Mouse (Mus musculus) liver, embryonic 14.5 days (tissue): ENCODE measurements around the gene Dagla. TPM values are rescaled to one million over a fixed set of nuclear protein-coding genes. Genes with fewer than 3 reads are reported as not detected.

Experiments used
- ATAC-seq: fragments of 200-750 bp; cut with Nextera tagmentation; 2 replicates; pipeline ENCODE4 v1.8.0; 2017; ENCODE audit warnings: moderate number of reproducible peaks, mild to moderate bottlenecking, moderate library complexity; ENCODE audit not compliant: insufficient read depth
- DNase-seq, 3 experiments: peaks; one replicate each; pipeline ENCODE4 v3.0.0-alpha.2; 2012 to 2013; ENCODE audit warnings: low read depth in 3 of 3, low spot score in 3 of 3
- H3K27ac ChIP-seq: fragments of 300-500 bp; sonication (generic); 2 replicates; pipeline ENCODE4 v1.5.1; 2014; ENCODE audit warnings: moderate library complexity, mild to moderate bottlenecking, control low read depth, inconsistent platforms
- H3K27me3 ChIP-seq: fragments of 300-500 bp; sonication (generic); 2 replicates; pipeline ENCODE4 v1.6.1; 2014; ENCODE audit warnings: mild to moderate bottlenecking, low read length, moderate library complexity; ENCODE audit not compliant: control insufficient read depth, insufficient read depth
- H3K36me3 ChIP-seq: fragments of 300-500 bp; sonication (generic); replicated peaks from 2 replicates; pipeline ENCODE4 v1.6.1; 2014; ENCODE audit warnings: low read depth; ENCODE audit not compliant: control insufficient read depth, insufficient read depth
- H3K4me1 ChIP-seq, 2 experiments: fragments of 200-500 bp in 1 of 2; fragments of 300-500 bp in 1 of 2; sonication (generic) in 1 of 2; replicated peaks; 2 replicates each; pipeline ENCODE4 v1.6.1; 2012 to 2014; ENCODE audit warnings: antibody characterized with exemption in 1 of 2, inconsistent platforms in 1 of 2, low read length in 1 of 2; ENCODE audit not compliant: control insufficient read depth in 2 of 2, insufficient read depth in 2 of 2
- H3K4me2 ChIP-seq: fragments of 300-500 bp; sonication (generic); 2 replicates; pipeline ENCODE4 v1.6.1; 2014; ENCODE audit warnings: low read depth, mild to moderate bottlenecking, control low read depth, moderate library complexity
- H3K4me3 ChIP-seq, 2 experiments: fragments of 200-500 bp in 1 of 2; fragments of 300-500 bp in 1 of 2; sonication (generic) in 1 of 2; 2 replicates each; pipeline ENCODE4 v1.5.1; 2012 to 2014; ENCODE audit warnings: low read depth in 2 of 2, low read length in 2 of 2, mild to moderate bottlenecking in 2 of 2, control low read depth in 1 of 2, inconsistent platforms in 1 of 2, moderate library complexity in 1 of 2; ENCODE audit not compliant: insufficient read depth in 1 of 2
- H3K9ac ChIP-seq: fragments of 300-500 bp; sonication (generic); replicated peaks from 2 replicates; pipeline ENCODE4 v1.6.1; 2014; ENCODE audit warnings: mild to moderate bottlenecking, control low read depth, moderate library complexity
- H3K9me3 ChIP-seq: fragments of 300-500 bp; sonication (generic); 2 replicates; pipeline ENCODE4 v1.6.1; 2016; ENCODE audit warnings: low read length, mixed read lengths; ENCODE audit not compliant: control insufficient read depth
- CTCF ChIP-seq: IDR thresholded peaks from 2 replicates; pipeline ENCODE4 v1.5.1; 2016; ENCODE audit warnings: antibody characterized with exemption, low read depth, control low read depth
- EP300 ChIP-seq: IDR thresholded peaks from 2 replicates; pipeline ENCODE4 v1.6.1; 2016; ENCODE audit warnings: antibody characterized with exemption, low read depth
- WGBS: fragments of 180-500 bp; shearing (Covaris S2); extraction: QIAGEN DNeasy Blood & Tissue Kit; methylation state at CpG from one replicate; pipeline ENCODE4 v1.1.7; 2014; ENCODE audit not compliant: insufficient replicate concordance; 5-methylcytosine and 5-hydroxymethylcytosine counted together
- polyA plus RNA-seq, 2 experiments: library from polyadenylated mRNA; depleted of rRNA in 1 of 2; stranded (reverse) in 1 of 2; unstranded in 1 of 2; fragments of >200 nt; fragmentation: Nextera tagmentation in 1 of 2; extraction: Ambion mirVana in 1 of 2; gene quantifications; 2 replicates each; pipeline versions ENCODE4 v1.2.1 to v1.2.3; 2012 to 2014

Dagla gene
- polyA plus RNA-seq, 2 experiments = 0.09 to 0.30 TPM

- no peaks in the 10 kb centered on the region for H3K9me3 ChIP-seq
- no peaks in the 10 kb centered on the region for H3K36me3 ChIP-seq
- H3K4me1 ChIP-seq = peaks cover 0 to 21% of the 10 kb centered on the region in 2 experiments; a peak in 2 of 4 replicates
- no peak overlapping the region for H3K9ac ChIP-seq
- WGBS = 59% methylated on average over 5 of the region's 5 CpGs
- H3K27ac ChIP-seq = no peak overlapping the region
- H3K4me2 ChIP-seq = no peak overlapping the region
- no peak for DNase-seq
- no peak for TF ChIP-seq EP300
- no peak for TF ChIP-seq CTCF
- no peaks in the 10 kb centered on the region; the same call in 1 of the 2 replicates for H3K27me3 ChIP-seq
- no peak overlapping the region for H3K4me3 ChIP-seq
- no peak for ATAC-seq
These were observed 10.7 kb downstream of the Dagla start for GRCm38 (mm10) chr19:10293987-10294386.

- Histone ChIP-seq H3K36me3 (no peaks in the 10 kb centered on the region), H3K9me3 (no peaks in the 10 kb centered on the region), H3K9ac (no peak overlapping the region), H3K27me3 (no peaks in the 10 kb centered on the region; the same call in 1 of the 2 replicates), H3K4me1 (peaks cover 0 to 21% of the 10 kb centered on the region in 2 experiments; a peak in 2 of 4 replicates), H3K27ac (no peak overlapping the region), H3K4me2 (no peak overlapping the region), H3K4me3 (no peak overlapping the region)
- 24% methylated on average over 9 of the region's 9 CpGs for WGBS
- TF ChIP-seq CTCF = no peak
- TF ChIP-seq EP300 = no peak
- DNase-seq = no peak
- ATAC-seq = no peak
These were observed 12.7 kb downstream of the Dagla start for GRCm38 (mm10) chr19:10291896-10292490.

GRCm38 (mm10) chr19:10290153-10290945, 14.3 kb downstream of the Dagla start:
- no peaks in the 10 kb centered on the region for H3K36me3 ChIP-seq
- H3K27ac ChIP-seq = no peak overlapping the region
- no peaks in the 10 kb centered on the region for H3K9me3 ChIP-seq
- H3K27me3 ChIP-seq = no peaks in the 10 kb centered on the region; the same call in 1 of the 2 replicates
- ATAC-seq (peak; percentile 55; the same call in 1 of the 2 replicates), DNase-seq (peak in 2 of 3 experiments; percentile 13 to 25)
- WGBS = 44% methylated on average over 16 of the region's 16 CpGs
- H3K9ac ChIP-seq = no peak overlapping the region
- peaks cover 0 to 18% of the 10 kb centered on the region in 2 experiments; a peak in 2 of 4 replicates for H3K4me1 ChIP-seq
- no peak overlapping the region for H3K4me3 ChIP-seq
- TF ChIP-seq CTCF (0 out of 2 replicates have a peak, but pooled peaks have one; percentile 4), EP300 (no peak)
- no peak overlapping the region for H3K4me2 ChIP-seq

GRCm38 (mm10) chr19:10289609-10290150, 15.0 kb downstream of the Dagla start:
- ATAC-seq (peak; percentile 30; the same call in 1 of the 2 replicates), DNase-seq (no peak)
- H3K27me3 ChIP-seq = no peaks in the 10 kb centered on the region; the same call in 1 of the 2 replicates
- 41% methylated on average over 4 of the region's 4 CpGs for WGBS
- no peak overlapping the region for H3K4me2 ChIP-seq
- H3K4me3 ChIP-seq = no peak overlapping the region
- H3K36me3 ChIP-seq = no peaks in the 10 kb centered on the region
- H3K4me1 ChIP-seq = peaks cover 0 to 18% of the 10 kb centered on the region in 2 experiments; a peak in 2 of 4 replicates
- no peak for TF ChIP-seq CTCF
- H3K9ac ChIP-seq = no peak overlapping the region
- H3K9me3 ChIP-seq = no peaks in the 10 kb centered on the region
- no peak overlapping the region for H3K27ac ChIP-seq
